Mouse (Mus musculus) midbrain, postnatal 0 days (tissue): ENCODE measurements around the gene Zfp800. TPM values are rescaled to one million over a fixed set of nuclear protein-coding genes. Genes with fewer than 3 reads are reported as not detected.
A peak's percentile ranks its signal among the peaks of the same experiment; 100 is the strongest.

Source experiments
- ATAC-seq: fragments of 200-750 bp; cut with Nextera tagmentation; 2 replicates; pipeline ENCODE4 v1.8.0; 2017; ENCODE audit warnings: moderate number of reproducible peaks, mild to moderate bottlenecking, moderate TSS enrichment, moderate library complexity; ENCODE audit not compliant: low FRiP score
- DNase-seq: peaks from one replicate; pipeline ENCODE4 v3.0.0-alpha.2; 2015; ENCODE audit warnings: low spot score
- H3K27ac ChIP-seq: fragments of 300-500 bp; sonication (generic); 2 replicates; pipeline ENCODE4 v1.5.1; 2014; ENCODE audit warnings: low read depth, mild to moderate bottlenecking, low read length, mixed read lengths
- H3K27me3 ChIP-seq: fragments of 300-500 bp; sonication (generic); 2 replicates; pipeline ENCODE4 v1.6.1; 2014; ENCODE audit warnings: low read length, control low read depth, mixed read lengths; ENCODE audit not compliant: insufficient read depth
- H3K36me3 ChIP-seq: fragments of 300-500 bp; sonication (generic); 2 replicates; pipeline ENCODE4 v1.6.1; 2014; ENCODE audit warnings: low read length, control low read depth, mixed read lengths; ENCODE audit not compliant: insufficient read depth
- H3K4me1 ChIP-seq: fragments of 300-500 bp; sonication (generic); 2 replicates; pipeline ENCODE4 v1.6.1; 2014; ENCODE audit warnings: mild to moderate bottlenecking, control low read depth, antibody characterized with exemption, low read length, mixed read lengths; ENCODE audit not compliant: insufficient read depth
- H3K4me2 ChIP-seq: fragments of 300-500 bp; sonication (generic); 2 replicates; pipeline ENCODE4 v1.6.1; 2014; ENCODE audit warnings: low read depth, mild to moderate bottlenecking, low read length, mixed read lengths; ENCODE audit not compliant: poor library complexity, severe bottlenecking
- H3K4me3 ChIP-seq: fragments of 300-500 bp; sonication (generic); 2 replicates; pipeline ENCODE4 v1.5.1; 2014; ENCODE audit warnings: low read depth, mild to moderate bottlenecking, low read length, moderate library complexity
- H3K9ac ChIP-seq: fragments of 300-500 bp; sonication (generic); replicated peaks from 2 replicates; pipeline ENCODE4 v1.6.1; 2014; ENCODE audit warnings: mild to moderate bottlenecking, low read length, moderate library complexity, mixed read lengths; ENCODE audit not compliant: poor library complexity, severe bottlenecking
- H3K9me3 ChIP-seq: fragments of 300-500 bp; sonication (generic); 2 replicates; pipeline ENCODE4 v1.6.1; 2016; ENCODE audit warnings: low read length, control low read depth
- CTCF ChIP-seq: IDR thresholded peaks from 2 replicates; pipeline ENCODE4 v1.5.1; 2016; ENCODE audit warnings: antibody characterized with exemption, mild to moderate bottlenecking
- WGBS: fragments of 180-500 bp; shearing (Covaris S2); extraction: QIAGEN DNeasy Blood & Tissue Kit; methylation state at CpG from one replicate; pipeline ENCODE4 v1.1.7; 2014; 5-methylcytosine and 5-hydroxymethylcytosine counted together
- polyA plus RNA-seq: library from polyadenylated mRNA; unstranded; fragments of >200 nt; fragmentation: Nextera tagmentation; extraction: Ambion mirVana; gene quantifications from 2 replicates; pipeline ENCODE4 v1.2.1, GENCODE M21; 2015
- total RNA-seq: library from RNA; depleted of rRNA; stranded (reverse); fragments of >200 nt; gene quantifications from 2 replicates; pipeline ENCODE4 v1.2.3, GENCODE M21; 2014

The Zfp800 gene
- total and polyA plus RNA-seq, 2 experiments from 2014 or later: 22.1 to 24.1 TPM

- Histone ChIP-seq H3K4me1 (no peaks in the 10 kb centered on the region), H3K4me3 (no peak overlapping the region), H3K9me3 (no peaks in the 10 kb centered on the region), H3K27ac (no peak overlapping the region), H3K27me3 (no peaks in the 10 kb centered on the region), H3K4me2 (no peak overlapping the region), H3K36me3 (no peaks in the 10 kb centered on the region), H3K9ac (no peak overlapping the region)
- 95% methylated on average over 3 of the region's 3 CpGs for WGBS
- DNase-seq: no peak
- TF ChIP-seq CTCF: no peak
- ATAC-seq: no peak
Observed at GRCm38 (mm10) chr6:28389038-28389437, 8.8 kb downstream of the Zfp800 start.

GRCm38 (mm10) chr6:28385169-28385568, 12.6 kb downstream of the Zfp800 start:
- Histone ChIP-seq H3K27ac (no peak overlapping the region), H3K36me3 (no peaks in the 10 kb centered on the region), H3K4me1 (no peaks in the 10 kb centered on the region), H3K4me2 (no peak overlapping the region), H3K4me3 (no peak overlapping the region), H3K27me3 (no peaks in the 10 kb centered on the region), H3K9ac (no peak overlapping the region), H3K9me3 (no peaks in the 10 kb centered on the region)
- no peak for ATAC-seq
- no peak for DNase-seq
- 81% methylated on average over 3 of the region's 3 CpGs for WGBS
- no peak for TF ChIP-seq CTCF

GRCm38 (mm10) chr6:28381983-28382382, 15.8 kb downstream of the Zfp800 start:
- Histone ChIP-seq H3K9ac (no peak overlapping the region), H3K4me2 (no peak overlapping the region), H3K27me3 (no peaks in the 10 kb centered on the region), H3K36me3 (no peaks in the 10 kb centered on the region), H3K27ac (no peak overlapping the region), H3K4me1 (no peaks in the 10 kb centered on the region), H3K9me3 (no peaks in the 10 kb centered on the region), H3K4me3 (no peak overlapping the region)
- TF ChIP-seq CTCF: peak; percentile 68
- peak; percentile 50 for DNase-seq
- ATAC-seq: no peak
- 59% methylated on average over 4 of the region's 4 CpGs for WGBS

DNA sequence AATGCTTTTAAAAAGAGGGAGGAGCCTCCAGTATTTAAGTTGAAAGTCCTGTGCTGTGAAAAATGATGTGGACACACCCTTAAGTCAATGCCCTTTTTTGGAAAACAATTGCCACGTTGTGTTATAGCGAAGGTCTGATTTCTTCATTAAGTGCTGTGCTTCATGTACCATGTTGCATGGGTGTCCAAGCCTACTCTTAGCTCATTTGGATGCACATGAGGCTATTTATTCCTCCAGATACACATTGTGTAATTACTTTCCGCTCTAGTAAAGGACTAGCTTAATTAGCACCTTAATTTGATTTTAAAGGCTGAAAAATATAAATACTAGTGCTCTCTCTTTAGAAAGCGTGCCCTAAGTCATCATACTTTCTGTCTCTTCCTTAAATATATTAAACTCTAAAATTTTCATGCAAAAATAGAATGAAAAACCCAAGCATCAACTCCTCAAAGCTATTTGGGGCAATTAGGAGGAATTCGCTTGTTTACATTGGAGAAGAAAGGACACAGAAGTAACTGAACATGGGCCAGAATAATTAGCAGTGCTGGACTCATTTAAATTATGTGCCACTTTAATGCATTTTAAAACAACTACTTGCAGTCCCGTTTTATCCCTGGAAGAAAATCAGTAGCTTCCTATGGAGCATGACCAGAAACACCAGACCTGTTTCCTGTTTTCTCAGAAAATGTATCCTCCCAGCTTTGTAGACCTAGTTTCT, 27.7 kb downstream of the Zfp800 start:
- ATAC-seq: no peak
- Histone ChIP-seq H3K4me1 (no peaks in the 10 kb centered on the region), H3K36me3 (no peaks in the 10 kb centered on the region), H3K9ac (no peak overlapping the region), H3K4me3 (no peak overlapping the region), H3K27me3 (no peaks in the 10 kb centered on the region), H3K4me2 (no peak overlapping the region), H3K27ac (no peak overlapping the region), H3K9me3 (no peaks in the 10 kb centered on the region)
- WGBS: 81% methylated on average over 6 of the region's 6 CpGs
- TF ChIP-seq CTCF: no peak
- DNase-seq: no peak

- Histone ChIP-seq H3K27ac (no peak overlapping the region), H3K4me1 (no peaks in the 10 kb centered on the region), H3K9ac (no peak overlapping the region), H3K4me2 (no peak overlapping the region), H3K27me3 (no peaks in the 10 kb centered on the region), H3K9me3 (no peaks in the 10 kb centered on the region), H3K36me3 (no peaks in the 10 kb centered on the region), H3K4me3 (no peak overlapping the region)
- ATAC-seq (no peak), DNase-seq (no peak)
- whole genome bisulfite sequencing: 88% methylated on average over 9 of the region's 9 CpGs
- TF ChIP-seq CTCF: no peak
Observed at GRCm38 (mm10) chr6:28367575-28367974, 30.2 kb downstream of the Zfp800 start.

GRCm38 (mm10) chr6:28351066-28351465, 46.7 kb downstream of the Zfp800 start:
- no peak for DNase-seq
- H3K36me3 ChIP-seq: no peaks in the 10 kb centered on the region
- no peaks in the 10 kb centered on the region for H3K4me1 ChIP-seq
- no peak for TF ChIP-seq CTCF
- WGBS: 48% methylated on average over 3 of the region's 3 CpGs
- no peaks in the 10 kb centered on the region for H3K9me3 ChIP-seq
- no peak overlapping the region for H3K9ac ChIP-seq
- no peak overlapping the region for H3K27ac ChIP-seq
- H3K4me3 ChIP-seq: no peak overlapping the region
- H3K4me2 ChIP-seq: no peak overlapping the region
- no peaks in the 10 kb centered on the region for H3K27me3 ChIP-seq
- ATAC-seq: no peak
